Mouse (Mus musculus) ES-E14 (cell line): ENCODE results near the gene Bag3.

Experiments used
- CHD2 ChIP-seq: IDR thresholded peaks from 2 replicates; pipeline ENCODE4 v1.6.1; 2014; ENCODE audit warnings: mild to moderate bottlenecking, low read depth, low read length, inconsistent platforms
- MAFK ChIP-seq: IDR thresholded peaks from 2 replicates; pipeline ENCODE4 v1.6.1; 2014; ENCODE audit warnings: mild to moderate bottlenecking, low read depth, low read length, inconsistent platforms; ENCODE audit not compliant: insufficient read depth
- ZNF384 ChIP-seq: IDR thresholded peaks from 2 replicates; pipeline ENCODE4 v1.6.1; 2012; ENCODE audit warnings: low read depth, low read length, inconsistent platforms

- TF ChIP-seq CHD2 (no peak), ZNF384 (no peak), MAFK (no peak)
These were observed 11.5 kb upstream of the Bag3 start for GRCm38 (mm10) chr7:128511936-128512335.
